Mouse (Mus musculus) right cerebral cortex, postnatal 10 days (tissue): Measurements from ENCODE around the gene Lamc2.

Experiments
- DNase-seq, 2 experiments: peaks; one replicate each; pipeline ENCODE4 v3.0.0; 2021; ENCODE audit warnings: low spot score in 2 of 2

Lamc2 gene

GRCm38 (mm10) chr1:153185828-153186803 is at the start of gene Lamc2:
TSS of gene Lamc2 (minus strand) at chr1:153186447.
- DNase-seq, result no peak

DNA sequence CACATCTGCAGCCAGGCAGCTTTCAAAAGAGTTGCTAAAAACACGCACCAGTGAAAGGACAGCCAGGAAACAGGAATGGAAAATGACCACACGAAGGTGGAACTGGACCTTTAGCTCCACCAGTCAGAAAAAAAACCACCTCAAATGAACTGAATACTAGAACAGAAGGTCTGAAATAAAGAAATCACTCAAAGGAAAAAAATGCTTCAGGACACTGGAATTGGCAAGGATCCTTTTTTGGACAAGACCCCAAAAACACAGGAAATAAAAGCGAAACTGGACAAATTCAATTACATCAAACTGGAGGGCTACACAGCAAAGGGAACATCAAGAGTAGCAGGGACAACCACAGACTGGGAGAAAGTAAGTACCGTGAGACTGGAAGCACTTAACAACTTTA is 49.3 kb upstream of the Lamc2 start:
- no peak for DNase-seq

DNA sequence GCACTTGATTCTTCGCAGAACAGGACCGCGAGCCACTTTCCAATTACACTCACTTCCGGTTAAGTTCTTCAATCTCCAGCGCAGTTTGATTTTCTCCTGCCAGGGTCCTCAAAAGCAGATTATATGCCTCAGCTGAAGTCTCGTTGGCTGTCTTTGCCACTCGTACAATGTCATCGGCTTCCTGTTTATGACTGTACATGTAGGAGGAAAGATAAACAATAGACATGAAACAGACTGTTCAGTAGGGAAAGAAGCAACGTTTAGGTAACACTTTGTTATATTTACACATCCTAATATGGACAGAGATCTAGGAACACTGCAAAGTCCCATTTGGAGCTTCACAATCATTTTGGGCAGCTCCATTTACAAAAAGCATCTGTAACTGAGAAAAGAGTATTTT is 45.4 kb upstream of the Lamc2 start:
- no peak for DNase-seq

GRCm38 (mm10) chr1:153227916-153228315 is 41.7 kb upstream of the Lamc2 start:
- no peak for DNase-seq

GRCm38 (mm10) chr1:153227096-153227495 is 40.8 kb upstream of the Lamc2 start:
- DNase-seq, result no peak

GRCm38 (mm10) chr1:153225786-153226725 is 39.8 kb upstream of the Lamc2 start:
- peak in 1 of 2 experiments; percentile 55 for DNase-seq

DNA sequence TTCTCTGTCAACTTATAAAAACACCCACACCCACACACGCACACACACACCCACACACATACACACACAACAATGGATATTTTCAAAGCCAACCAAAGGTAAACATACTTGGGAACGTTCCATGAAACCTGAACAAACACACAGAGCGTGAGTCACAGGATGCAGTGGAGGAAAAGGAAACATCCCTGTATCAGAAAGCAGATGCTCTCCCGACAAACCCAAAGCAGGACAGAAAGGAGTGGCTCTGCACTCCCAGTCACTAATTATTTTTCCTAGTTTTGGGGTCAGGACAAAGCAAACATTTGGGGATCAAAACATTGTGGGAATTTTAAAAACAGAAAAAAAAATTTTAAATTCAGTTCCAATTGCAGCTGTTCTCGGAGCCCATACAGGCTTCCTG is 38.1 kb upstream of the Lamc2 start:
- DNase-seq, result no peak

GRCm38 (mm10) chr1:153219376-153219775 is 33.1 kb upstream of the Lamc2 start:
- DNase-seq, result no peak

- no peak for DNase-seq
These were observed 30.3 kb upstream of the Lamc2 start for GRCm38 (mm10) chr1:153216516-153216915.

GRCm38 (mm10) chr1:153215676-153216075 is 29.4 kb upstream of the Lamc2 start:
- DNase-seq, result no peak

DNA sequence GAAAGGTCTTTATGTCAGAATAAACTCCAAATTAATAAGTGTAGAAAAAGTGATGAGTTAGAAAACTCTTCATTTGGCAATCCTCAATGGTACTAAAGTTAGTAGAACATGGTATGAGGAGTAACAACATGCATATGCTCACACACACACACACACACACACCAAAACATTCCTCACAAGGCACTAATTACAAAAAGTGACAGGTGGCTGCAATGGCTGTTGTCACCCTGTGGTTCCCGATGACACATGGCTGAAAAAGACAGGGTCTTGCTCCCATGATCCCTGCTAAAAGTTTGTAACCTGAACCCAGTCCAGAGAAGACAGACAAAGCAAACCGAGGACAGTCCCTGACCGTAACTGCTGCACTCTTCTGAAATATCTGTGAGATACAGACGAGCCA is 24.7 kb upstream of the Lamc2 start:
- no peak for DNase-seq

DNA sequence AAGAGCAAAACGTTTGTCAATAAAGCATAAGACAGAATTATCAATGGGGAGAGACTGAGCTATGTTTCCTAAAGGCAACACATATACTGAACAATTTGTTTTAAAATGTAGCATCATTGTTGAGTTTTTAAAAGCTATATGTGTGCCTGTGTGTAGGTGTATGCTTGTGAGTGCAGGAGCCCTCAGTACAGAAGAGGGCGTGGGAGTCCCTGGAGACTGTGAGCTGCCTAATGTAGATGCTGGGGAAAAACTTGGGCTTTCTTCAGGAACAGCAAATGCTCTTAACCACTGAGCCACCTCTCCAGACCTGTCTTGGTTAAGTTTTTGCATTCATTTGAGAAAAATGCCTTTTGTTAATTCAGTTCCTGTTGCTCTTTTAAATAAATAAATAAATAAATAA is 24.0 kb upstream of the Lamc2 start:
- DNase-seq, result no peak

GRCm38 (mm10) chr1:153202195-153202594 is 15.9 kb upstream of the Lamc2 start:
- no peak for DNase-seq

GRCm38 (mm10) chr1:153201448-153201847 is 15.2 kb upstream of the Lamc2 start:
- no peak for DNase-seq

DNA sequence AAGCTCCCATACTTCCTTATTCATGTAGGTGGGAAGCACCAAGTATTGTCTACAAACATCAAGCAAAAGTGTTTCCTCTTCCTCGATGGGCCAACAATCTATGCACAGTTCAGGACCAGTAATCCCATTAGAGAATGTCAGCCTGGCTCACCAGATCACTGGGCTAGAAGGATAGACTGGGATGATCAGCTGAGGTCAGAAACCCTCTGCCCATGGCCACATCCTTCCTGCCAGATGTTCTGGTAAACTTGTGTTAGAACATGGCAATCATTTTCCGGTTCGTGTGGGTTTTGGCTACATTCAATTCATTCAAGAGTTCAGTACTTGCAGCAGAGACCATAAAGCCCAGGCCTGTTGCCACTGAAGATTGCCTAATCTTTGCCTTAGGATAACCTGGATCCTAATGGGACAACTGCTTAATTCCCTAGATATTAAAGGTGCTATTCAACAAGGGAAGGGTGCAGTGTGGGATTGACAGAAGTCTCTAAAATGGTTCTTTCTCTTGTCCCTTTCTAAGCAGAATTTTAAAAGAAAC is 11.1 kb upstream of the Lamc2 start:
- DNase-seq, result no peak

DNA sequence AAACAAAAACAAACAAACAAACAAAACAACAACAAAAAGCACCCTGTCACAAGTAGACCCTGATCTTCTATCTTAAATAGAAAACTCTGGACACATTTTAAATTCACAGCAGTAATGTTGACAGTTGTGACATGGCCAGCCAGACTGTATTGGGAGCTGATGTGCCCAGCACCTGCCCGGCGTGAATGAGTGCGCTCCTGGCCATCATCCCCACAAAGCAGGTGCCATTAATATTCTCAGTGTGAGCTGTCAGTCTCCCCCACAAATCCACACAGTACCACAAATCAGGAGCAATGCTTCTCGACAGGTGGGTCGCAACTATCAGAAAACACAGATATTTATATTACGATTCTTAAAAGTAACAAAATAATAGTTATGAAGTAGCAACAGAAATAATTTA is 6.7 kb upstream of the Lamc2 start:
- DNase-seq, result no peak

- DNase-seq, result no peak
These were observed 6.1 kb upstream of the Lamc2 start for GRCm38 (mm10) chr1:153192379-153192778.

GRCm38 (mm10) chr1:153191943-153192329 is 5.7 kb upstream of the Lamc2 start:
- peak; percentile 85 to 87 for DNase-seq

DNA sequence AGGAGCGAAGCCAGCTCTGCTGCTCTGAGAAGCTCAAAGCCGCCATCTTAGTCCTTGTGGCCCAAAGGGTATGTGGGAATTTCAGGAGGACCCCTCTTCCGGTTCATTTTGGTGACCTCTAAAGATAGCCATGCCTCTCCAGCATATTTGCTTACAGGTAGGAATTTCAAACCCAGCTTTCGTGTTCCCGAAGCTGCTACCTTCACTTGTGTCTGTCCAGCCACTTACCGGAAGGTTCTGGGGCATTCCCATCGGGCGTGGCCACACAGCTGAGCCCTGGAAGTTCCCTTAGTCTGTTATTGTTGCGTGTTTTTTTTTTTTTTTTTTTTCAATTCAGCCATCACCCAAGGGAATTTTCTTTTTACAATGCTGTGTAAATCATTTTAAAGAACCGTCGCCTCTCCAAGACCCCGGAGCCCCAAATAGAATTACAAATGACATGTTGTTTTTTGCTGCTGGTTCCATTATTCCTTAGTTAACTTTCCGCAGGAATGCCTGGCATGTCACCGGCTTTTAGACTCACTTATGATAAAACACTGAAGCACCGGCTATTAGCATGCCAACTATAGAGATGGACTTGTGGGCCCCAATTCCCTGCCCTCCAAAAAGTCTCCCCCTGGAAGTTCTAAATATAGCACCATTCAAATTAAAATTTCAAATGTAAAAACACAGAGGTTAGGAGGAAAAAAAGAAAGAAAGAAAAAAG is 5.1 kb upstream of the Lamc2 start:
- no peak for DNase-seq

- DNase-seq, result no peak
These were observed 1.8 kb upstream of the Lamc2 start for GRCm38 (mm10) chr1:153188081-153188480.

- DNase-seq, result peak; percentile 47 to 79
These were observed 5.5 kb downstream of the Lamc2 start for GRCm38 (mm10) chr1:153180586-153181289.
